Mouse (Mus musculus) E14TG2a.4 (cell line): ENCODE results near the gene Sec23a.

Experiments
- H3K27me3 ChIP-seq: 2 replicates; pipeline ENCODE4 v1.6.1; 2014; ENCODE audit warnings: low read length, control low read depth; ENCODE audit not compliant: insufficient read depth
- H3K36me3 ChIP-seq: 2 replicates; pipeline ENCODE4 v1.6.1; 2014; ENCODE audit warnings: low read length, control low read depth; ENCODE audit not compliant: insufficient read depth
- H3K4me1 ChIP-seq: replicated peaks from 2 replicates; pipeline ENCODE4 v1.6.1; 2014; ENCODE audit warnings: low read depth, low read length, control low read depth
- H3K4me3 ChIP-seq: replicated peaks from 2 replicates; pipeline ENCODE4 v1.5.1; 2014; ENCODE audit warnings: mild to moderate bottlenecking, low read length
- H3K9me3 ChIP-seq: 2 replicates; pipeline ENCODE4 v1.6.1; 2014; ENCODE audit warnings: low read length, control low read depth
- CTCF ChIP-seq: conservative IDR thresholded peaks from 2 replicates; pipeline ENCODE4 v1.5.1; 2014; ENCODE audit warnings: low read length
- NANOG ChIP-seq: IDR thresholded peaks from 2 replicates; pipeline ENCODE4 v1.6.1; 2014; ENCODE audit warnings: borderline replicate concordance, low read length, mixed read lengths
- POU5F1 ChIP-seq: IDR thresholded peaks from 2 replicates; pipeline ENCODE4 v1.6.1; 2014; ENCODE audit warnings: low read length, borderline replicate concordance

Gene Sec23a

GRCm38 (mm10) chr12:59052470-59052869 is 40.7 kb upstream of the Sec23a start:
- H3K27me3 ChIP-seq: no peaks in the 10 kb centered on the region
- peaks cover 34% of the 10 kb centered on the region for H3K4me1 ChIP-seq
- TF ChIP-seq POU5F1: no peak
- TF ChIP-seq CTCF: no peak
- no peak for TF ChIP-seq NANOG
- H3K36me3 ChIP-seq: peaks cover 89% of the 10 kb centered on the region
- H3K9me3 ChIP-seq: peaks cover 7% of the 10 kb centered on the region; the same call in 1 of the 2 replicates
- no peak overlapping the region for H3K4me3 ChIP-seq

GRCm38 (mm10) chr12:59040851-59041250 is 29.0 kb upstream of the Sec23a start:
- Histone ChIP-seq H3K27me3 (no peaks in the 10 kb centered on the region), H3K4me3 (no peak overlapping the region), H3K4me1 (peaks cover 11% of the 10 kb centered on the region), H3K36me3 (peaks cover 38% of the 10 kb centered on the region), H3K9me3 (no peaks in the 10 kb centered on the region)
- TF ChIP-seq CTCF (no peak), POU5F1 (no peak), NANOG (no peak)

GRCm38 (mm10) chr12:59039971-59040844 is 28.4 kb upstream of the Sec23a start:
- TF ChIP-seq CTCF (no peak), NANOG (no peak), POU5F1 (no peak)
- Histone ChIP-seq H3K9me3 (no peaks in the 10 kb centered on the region), H3K4me1 (peaks cover 11% of the 10 kb centered on the region), H3K27me3 (no peaks in the 10 kb centered on the region), H3K36me3 (peaks cover 32% of the 10 kb centered on the region), H3K4me3 (0 out of 2 replicates have a peak overlapping the region, but pooled peaks have one; percentile 41)

GRCm38 (mm10) chr12:59039162-59039970 is 27.5 kb upstream of the Sec23a start:
- H3K27me3 ChIP-seq: no peaks in the 10 kb centered on the region
- peaks cover 11% of the 10 kb centered on the region for H3K4me1 ChIP-seq
- TF ChIP-seq POU5F1 (no peak), NANOG (no peak), CTCF (no peak)
- H3K9me3 ChIP-seq: no peaks in the 10 kb centered on the region
- H3K4me3 ChIP-seq: 0 out of 2 replicates have a peak overlapping the region, but pooled peaks have one; percentile 41
- peaks cover 24% of the 10 kb centered on the region for H3K36me3 ChIP-seq

GRCm38 (mm10) chr12:59032101-59032500 is 20.3 kb upstream of the Sec23a start:
- TF ChIP-seq CTCF (peak; percentile 58), POU5F1 (no peak), NANOG (no peak)
- peaks cover 15% of the 10 kb centered on the region for H3K4me1 ChIP-seq
- no peaks in the 10 kb centered on the region for H3K9me3 ChIP-seq
- H3K27me3 ChIP-seq: no peaks in the 10 kb centered on the region
- no peak overlapping the region for H3K4me3 ChIP-seq
- H3K36me3 ChIP-seq: peaks cover 20% of the 10 kb centered on the region

- no peaks in the 10 kb centered on the region for H3K27me3 ChIP-seq
- TF ChIP-seq POU5F1 (no peak), CTCF (no peak), NANOG (no peak)
These were observed 9.5 kb upstream of the Sec23a start for GRCm38 (mm10) chr12:59021306-59021705.

GRCm38 (mm10) chr12:59019891-59020290 is 8.1 kb upstream of the Sec23a start:
- peaks cover 95% of the 10 kb centered on the region for H3K36me3 ChIP-seq
- no peak overlapping the region for H3K4me3 ChIP-seq
- peaks cover 6% of the 10 kb centered on the region for H3K4me1 ChIP-seq
- H3K27me3 ChIP-seq: no peaks in the 10 kb centered on the region
- no peaks in the 10 kb centered on the region for H3K9me3 ChIP-seq
- TF ChIP-seq POU5F1 (no peak), NANOG (no peak), CTCF (no peak)

More at GRCm38 (mm10) chr12:59021306-59021705, 9.5 kb upstream of the Sec23a start:
- H3K4me1 ChIP-seq: peaks cover 5% of the 10 kb centered on the region
- H3K36me3 ChIP-seq: peaks cover 95% of the 10 kb centered on the region
- H3K9me3 ChIP-seq: no peaks in the 10 kb centered on the region
- H3K4me3 ChIP-seq: no peak overlapping the region

GRCm38 (mm10) chr12:59017970-59018369 is 6.2 kb upstream of the Sec23a start:
- H3K36me3 ChIP-seq: peaks cover 84% of the 10 kb centered on the region
- no peaks in the 10 kb centered on the region for H3K27me3 ChIP-seq
- no peaks in the 10 kb centered on the region for H3K9me3 ChIP-seq
- peaks cover 15% of the 10 kb centered on the region for H3K4me1 ChIP-seq
- H3K4me3 ChIP-seq: no peak overlapping the region
- TF ChIP-seq POU5F1: no peak

GRCm38 (mm10) chr12:59013234-59013633 is 1.4 kb upstream of the Sec23a start, which contains the start of gene Gemin2:
Gemin2 (plus strand) TSS chr12:59013393.
- H3K4me3 ChIP-seq: peak within 1 kb of the TSS; percentile 92
- H3K4me1 ChIP-seq: peaks cover 25% of the 10 kb centered on the region
- TF ChIP-seq NANOG: no peak
- no peak for TF ChIP-seq CTCF
- no peak for TF ChIP-seq POU5F1
- H3K36me3 ChIP-seq: peaks cover 48% of the 10 kb centered on the region
- H3K9me3 ChIP-seq: no peaks in the 10 kb centered on the region
- no peaks in the 10 kb centered on the region for H3K27me3 ChIP-seq
